Mouse (Mus musculus) midbrain, embryonic 11.5 days (tissue): ENCODE measurements around the gene Zbtb8b. TPM values are rescaled to one million over a fixed set of nuclear protein-coding genes. Genes with fewer than 3 reads are reported as not detected.

Source experiments
- ATAC-seq: fragments of 200-750 bp; cut with Nextera tagmentation; 2 replicates; pipeline ENCODE4 v1.8.0; 2017; ENCODE audit warnings: moderate TSS enrichment, moderate library complexity; ENCODE audit not compliant: low FRiP score
- DNase-seq: peaks from one replicate; pipeline ENCODE4 v3.0.0; 2015; ENCODE audit warnings: low spot score; ENCODE audit errors: missing footprints
- H3K27ac ChIP-seq: fragments of 300-500 bp; sonication (generic); 2 replicates; pipeline ENCODE4 v1.5.1; 2014; ENCODE audit warnings: low read depth, low read length
- H3K27me3 ChIP-seq: fragments of 300-500 bp; sonication (generic); 2 replicates; pipeline ENCODE4 v1.6.1; 2014; ENCODE audit warnings: mild to moderate bottlenecking, low read length, moderate library complexity, mixed read lengths; ENCODE audit not compliant: control insufficient read depth, insufficient read depth
- H3K36me3 ChIP-seq: fragments of 300-500 bp; sonication (generic); 2 replicates; pipeline ENCODE4 v1.6.1; 2014; ENCODE audit warnings: mild to moderate bottlenecking, low read length, moderate library complexity, mixed read lengths; ENCODE audit not compliant: control insufficient read depth, insufficient read depth
- H3K4me1 ChIP-seq: fragments of 300-500 bp; sonication (generic); 2 replicates; pipeline ENCODE4 v1.6.1; 2014; ENCODE audit warnings: low read length; ENCODE audit not compliant: control insufficient read depth, insufficient read depth
- H3K4me2 ChIP-seq: fragments of 300-500 bp; sonication (generic); 2 replicates; pipeline ENCODE4 v1.6.1; 2014; ENCODE audit warnings: mild to moderate bottlenecking, moderate library complexity
- H3K4me3 ChIP-seq: fragments of 300-500 bp; sonication (generic); 2 replicates; pipeline ENCODE4 v1.5.1; 2014; ENCODE audit warnings: low read depth, low read length
- H3K9ac ChIP-seq: fragments of 300-500 bp; sonication (generic); 2 replicates; pipeline ENCODE4 v1.6.1; 2014; ENCODE audit warnings: low read length
- H3K9me3 ChIP-seq: fragments of 300-500 bp; sonication (generic); 2 replicates; pipeline ENCODE4 v1.6.1; 2016; ENCODE audit warnings: low read length; ENCODE audit not compliant: control insufficient read depth
- WGBS: fragments of 180-500 bp; shearing (Covaris S2); extraction: QIAGEN DNeasy Blood & Tissue Kit; methylation state at CpG from one replicate; pipeline ENCODE4 v1.1.7; 2014; 5-methylcytosine and 5-hydroxymethylcytosine counted together
- polyA plus RNA-seq: library from polyadenylated mRNA; unstranded; fragments of >200 nt; fragmentation: Nextera tagmentation; extraction: Ambion mirVana; gene quantifications from 2 replicates; pipeline ENCODE4 v1.2.1, GENCODE M21; 2014

The Zbtb8b gene
- polyA plus RNA-seq, 1 experiment from 2014 or later = 2.0 TPM

GRCm38 (mm10) chr4:129382488-129382887, 58.2 kb downstream of the Zbtb8b start:
- no peak for DNase-seq
- ATAC-seq = no peak
- WGBS = 94% methylated on average over 2 of the region's 2 CpGs
- H3K9ac ChIP-seq = no peak overlapping the region
- H3K4me3 ChIP-seq = no peak overlapping the region
- H3K27me3 ChIP-seq = peaks cover 10% of the 10 kb centered on the region; the same call in 1 of the 2 replicates
- H3K27ac ChIP-seq = no peak overlapping the region
- no peaks in the 10 kb centered on the region for H3K4me1 ChIP-seq
- H3K9me3 ChIP-seq = no peaks in the 10 kb centered on the region
- H3K4me2 ChIP-seq = no peak overlapping the region
- H3K36me3 ChIP-seq = no peaks in the 10 kb centered on the region

GRCm38 (mm10) chr4:129382029-129382428, 58.6 kb downstream of the Zbtb8b start:
- Histone ChIP-seq H3K27me3 (peaks cover 12% of the 10 kb centered on the region; the same call in 1 of the 2 replicates), H3K4me2 (no peak overlapping the region), H3K9ac (no peak overlapping the region), H3K36me3 (no peaks in the 10 kb centered on the region), H3K4me1 (no peaks in the 10 kb centered on the region), H3K4me3 (no peak overlapping the region), H3K27ac (no peak overlapping the region), H3K9me3 (no peaks in the 10 kb centered on the region)
- ATAC-seq (no peak), DNase-seq (no peak)
- WGBS = 91% methylated on average over 9 of the region's 9 CpGs

- H3K9ac ChIP-seq = no peak overlapping the region
- H3K27ac ChIP-seq = no peak overlapping the region
- no peak for ATAC-seq
- no peak for DNase-seq
- no peaks in the 10 kb centered on the region; the same call in 1 of the 2 replicates for H3K4me1 ChIP-seq
- H3K27me3 ChIP-seq = peaks cover 19% of the 10 kb centered on the region; the same call in 1 of the 2 replicates
- 75% methylated on average over 8 of the region's 8 CpGs for WGBS
- no peaks in the 10 kb centered on the region for H3K9me3 ChIP-seq
- no peaks in the 10 kb centered on the region for H3K36me3 ChIP-seq
- no peak overlapping the region for H3K4me2 ChIP-seq
- no peak overlapping the region for H3K4me3 ChIP-seq
These were observed 59.5 kb downstream of the Zbtb8b start for GRCm38 (mm10) chr4:129381148-129381547.

GRCm38 (mm10) chr4:129379805-129380204, 60.8 kb downstream of the Zbtb8b start:
- Histone ChIP-seq H3K36me3 (no peaks in the 10 kb centered on the region), H3K9ac (no peak overlapping the region), H3K27ac (no peak overlapping the region), H3K4me3 (no peak overlapping the region), H3K9me3 (no peaks in the 10 kb centered on the region), H3K4me1 (peaks cover 5% of the 10 kb centered on the region), H3K27me3 (peaks cover 19% of the 10 kb centered on the region; the same call in 1 of the 2 replicates), H3K4me2 (no peak overlapping the region)
- no peak for ATAC-seq
- 92% methylated on average over 3 of the region's 3 CpGs for WGBS
- DNase-seq = no peak

GRCm38 (mm10) chr4:129377601-129378390, 62.9 kb downstream of the Zbtb8b start, which contains the start of gene Zbtb8a:
Zbtb8a (minus strand) TSS chr4:129378116.
- 2% methylated on average over 54 of the region's 65 CpGs for WGBS

GRCm38 (mm10) chr4:129376961-129377545, 63.6 kb downstream of the Zbtb8b start:
- peak overlapping the region; percentile 64 for H3K4me2 ChIP-seq
- ATAC-seq (peak; percentile 62), DNase-seq (peak; percentile 95)
- peak overlapping the region; percentile 73 for H3K4me3 ChIP-seq
- peaks cover 7% of the 10 kb centered on the region for H3K4me1 ChIP-seq
- peak overlapping the region; percentile 47; the same call in 1 of the 2 replicates for H3K27ac ChIP-seq
- H3K9me3 ChIP-seq = no peaks in the 10 kb centered on the region
- peaks cover 19% of the 10 kb centered on the region; the same call in 1 of the 2 replicates for H3K27me3 ChIP-seq
- peak overlapping the region; percentile 91 for H3K9ac ChIP-seq
- 1% methylated on average over 25 of the region's 68 CpGs for WGBS
- H3K36me3 ChIP-seq = no peaks in the 10 kb centered on the region

More at GRCm38 (mm10) chr4:129377601-129378390, 62.9 kb downstream of the Zbtb8b start, which contains the start of gene Zbtb8a:
- peaks cover 19% of the 10 kb centered on the region; the same call in 1 of the 2 replicates for H3K27me3 ChIP-seq
- H3K4me2 ChIP-seq = peak within 1 kb of the TSS; percentile 64
- peaks cover 7% of the 10 kb centered on the region for H3K4me1 ChIP-seq
- H3K9ac ChIP-seq = peak within 1 kb of the TSS; percentile 91
- no peaks in the 10 kb centered on the region for H3K36me3 ChIP-seq
- H3K4me3 ChIP-seq = peak within 1 kb of the TSS; percentile 73
- H3K9me3 ChIP-seq = no peaks in the 10 kb centered on the region
- DNase-seq (peak; percentile 97), ATAC-seq (peak; percentile 80)
- H3K27ac ChIP-seq = peak within 1 kb of the TSS; percentile 47; the same call in 1 of the 2 replicates

- 72% methylated on average over 5 of the region's 5 CpGs for WGBS
- H3K4me2 ChIP-seq = no peak overlapping the region
- peaks cover 7% of the 10 kb centered on the region for H3K4me1 ChIP-seq
- DNase-seq (no peak), ATAC-seq (no peak)
- no peak overlapping the region for H3K27ac ChIP-seq
- no peaks in the 10 kb centered on the region; the same call in 1 of the 2 replicates for H3K9me3 ChIP-seq
- H3K27me3 ChIP-seq = peaks cover 19% of the 10 kb centered on the region; the same call in 1 of the 2 replicates
- H3K36me3 ChIP-seq = no peaks in the 10 kb centered on the region
- no peak overlapping the region for H3K4me3 ChIP-seq
- H3K9ac ChIP-seq = no peak overlapping the region
These were observed 64.8 kb downstream of the Zbtb8b start for GRCm38 (mm10) chr4:129375821-129376220.
